Mouse (Mus musculus): ENCODE measurements at regions not wholly inside any gene's neighbourhood (a gene's known extent, or its start where the extent isn't known, plus 50 kb on each side); places are given as distances from the start of the nearest gene placed in this dataset.

DNA sequence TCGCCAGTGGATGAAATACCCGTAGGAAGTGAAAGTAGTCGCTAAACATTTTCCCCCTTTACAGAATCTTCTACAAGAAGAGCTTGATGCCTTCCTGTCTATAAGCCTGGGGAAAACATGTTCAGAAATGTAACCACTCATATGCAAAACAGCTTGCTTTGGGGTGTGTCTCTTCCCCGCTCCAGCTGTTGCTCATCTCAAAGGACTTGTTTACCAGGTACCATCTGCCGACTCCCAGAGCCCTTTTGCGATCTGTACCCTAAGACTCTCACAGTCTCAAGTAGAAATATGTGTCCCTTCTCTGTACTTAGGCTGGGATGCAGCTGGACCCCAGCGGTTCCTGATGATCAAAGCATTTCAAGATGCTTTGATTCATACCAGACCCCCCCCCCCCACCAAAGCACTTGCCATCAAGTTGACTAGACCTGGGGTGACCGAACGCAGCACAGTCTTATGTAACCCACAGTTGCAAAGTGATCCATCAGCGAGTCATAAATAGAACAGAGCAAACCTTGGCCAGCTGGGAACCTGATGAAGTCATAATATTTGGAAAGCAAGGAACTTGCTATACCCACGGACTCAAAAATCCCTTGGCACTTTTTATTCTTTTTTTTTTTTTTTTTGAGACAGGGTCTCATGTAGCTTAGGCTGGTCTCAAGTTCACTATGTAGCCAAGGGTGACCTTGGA lies 119.4 kb upstream of the Plpp4 start:
- TF ChIP-seq CTCF (IDR thresholded peaks at IDR 0.05; ENCODE audit: extremely low read depth, insufficient read length, insufficient replicate concordance, low read depth, low read length) (no peak), POLR2A (IDR thresholded peaks at IDR 0.05; ENCODE audit: low read depth, low read length) (no peak)
